Mouse (Mus musculus) small intestine, adult 2 months (tissue): ENCODE data around the gene Fmo2.

Experiments used
- CTCF ChIP-seq: fragments of 200-500 bp; IDR thresholded peaks from 2 replicates; pipeline ENCODE4 v1.5.1; 2012; ENCODE audit warnings: low read depth, mild to moderate bottlenecking, control low read depth, inconsistent platforms, low read length, moderate library complexity, mixed read lengths; ENCODE audit not compliant: insufficient replicate concordance, insufficient read length; ENCODE audit errors: extremely low read depth
- POLR2A ChIP-seq: fragments of 200-500 bp; IDR thresholded peaks from 2 replicates; pipeline ENCODE4 v1.6.1; 2012; ENCODE audit warnings: low read depth, mild to moderate bottlenecking, control low read depth, inconsistent platforms, low read length, moderate library complexity

- TF ChIP-seq CTCF = peak; percentile 52; the same call in 1 of the 2 replicates
- no peak for TF ChIP-seq POLR2A
Measured at GRCm38 (mm10) chr1:162886138-162886816, 12.2 kb downstream of the Fmo2 start.
